Mouse (Mus musculus): ENCODE measurements around the gene Rnf167.

DNA sequence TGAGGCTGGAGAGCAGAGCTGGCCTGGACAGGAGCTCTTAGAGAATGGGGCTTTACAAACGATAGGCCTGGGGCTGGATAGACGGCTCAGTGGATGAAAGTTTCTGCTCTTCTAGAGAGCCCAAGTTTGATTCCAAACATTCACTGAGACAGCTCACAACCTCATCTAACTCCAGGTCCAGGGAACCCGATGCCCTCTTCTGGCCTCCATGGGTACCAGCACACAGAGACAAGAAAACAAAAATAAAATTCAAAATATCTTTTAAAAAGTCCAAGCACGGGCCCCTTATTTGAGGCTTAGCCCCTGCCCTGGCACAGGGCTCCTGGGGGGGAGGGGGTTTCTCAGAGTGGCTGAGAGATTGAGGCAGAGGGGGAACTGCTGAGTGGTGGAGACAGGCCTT is 36.3 kb upstream of the Rnf167 start:
- TF ChIP-seq POLR2A (IDR thresholded peaks at IDR 0.05; ENCODE audit: control insufficient read depth, low read depth, low read length), result no peak
- no peak for TF ChIP-seq CTCF (IDR thresholded peaks at IDR 0.05; ENCODE audit: control insufficient read depth, insufficient read depth, insufficient replicate concordance, low read depth, low read length)
